Mouse (Mus musculus): Measurements from ENCODE around the gene Kcns1.

Gene Kcns1

DNA sequence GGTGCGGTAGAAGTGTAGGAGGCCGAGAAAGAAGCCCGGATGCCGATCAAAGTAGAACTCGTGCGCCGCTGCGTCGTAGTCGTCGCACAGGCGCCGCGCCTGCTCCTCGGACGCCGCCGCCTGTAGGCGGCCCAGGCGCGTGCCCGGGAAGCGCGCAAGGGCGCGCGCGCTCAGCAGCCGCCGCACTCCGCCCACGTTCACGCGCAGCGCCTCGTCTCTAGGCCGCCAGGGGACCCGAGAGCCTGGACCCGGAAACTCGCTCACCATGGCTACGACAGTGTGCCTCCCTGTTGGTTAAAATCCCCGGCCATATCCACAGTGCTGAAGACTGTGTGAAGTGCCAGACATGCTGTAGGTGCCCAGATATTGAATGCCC is 2.4 kb downstream of the Kcns1 start:
- DNase-seq: no peak

DNA sequence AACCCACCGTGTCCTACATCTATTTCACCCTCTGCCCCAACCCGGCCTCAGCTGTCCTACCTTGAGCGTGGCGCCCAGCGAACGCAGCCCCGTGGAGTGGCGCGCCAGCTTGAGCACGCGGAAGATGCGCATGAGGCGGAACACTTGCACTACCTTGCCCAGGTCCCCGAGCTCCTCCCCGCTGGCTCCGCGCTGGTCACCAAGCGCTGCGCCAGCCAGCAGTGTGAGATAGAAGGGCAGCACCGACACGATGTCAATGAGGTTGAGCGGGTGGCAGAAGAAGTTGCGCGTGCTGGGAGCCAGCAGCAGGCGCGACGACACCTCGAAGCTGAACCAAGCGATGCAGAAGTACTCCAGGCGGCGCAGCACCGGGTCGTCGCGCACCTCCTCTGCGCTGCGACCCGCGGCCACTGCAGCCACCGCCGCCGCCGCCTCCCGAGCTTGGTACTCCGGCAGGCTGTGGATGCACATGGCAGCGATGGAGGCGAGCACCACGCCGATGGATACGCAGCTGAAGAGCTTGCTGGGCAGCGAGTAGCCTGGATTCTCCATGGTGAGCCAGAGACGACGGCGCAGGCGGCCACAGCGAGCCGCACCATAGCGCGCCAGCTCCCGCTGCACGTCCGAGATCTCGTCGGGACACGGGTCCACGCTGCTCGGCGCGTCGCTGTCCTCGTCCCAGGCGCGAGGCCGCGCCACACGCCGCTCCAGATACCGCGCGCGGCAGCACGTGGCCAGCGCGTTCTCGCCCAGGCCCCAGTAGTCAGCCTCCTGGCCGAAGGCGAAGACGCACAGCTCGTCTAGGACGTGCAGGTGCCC is 3.0 kb downstream of the Kcns1 start:
- no peak for DNase-seq

DNA sequence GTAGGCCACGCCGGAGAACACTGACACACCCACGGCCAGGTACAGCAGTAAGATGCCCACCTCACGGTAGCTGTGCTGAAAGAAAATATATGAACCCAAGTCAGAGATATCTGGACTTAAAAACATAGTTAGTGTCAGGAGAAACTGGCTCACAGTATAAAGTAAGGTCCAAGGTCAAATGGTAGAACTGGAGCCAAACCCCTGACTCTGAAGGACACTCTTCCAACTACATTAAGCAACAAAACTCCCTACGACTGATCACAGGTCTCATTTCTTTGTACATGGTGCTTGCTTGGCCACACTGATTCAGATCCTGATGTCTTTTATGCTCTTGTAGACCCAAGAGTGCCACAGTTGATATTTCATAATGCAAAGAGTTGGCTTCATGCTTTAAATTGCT is 6.0 kb downstream of the Kcns1 start:
- no peak for DNase-seq

DNA sequence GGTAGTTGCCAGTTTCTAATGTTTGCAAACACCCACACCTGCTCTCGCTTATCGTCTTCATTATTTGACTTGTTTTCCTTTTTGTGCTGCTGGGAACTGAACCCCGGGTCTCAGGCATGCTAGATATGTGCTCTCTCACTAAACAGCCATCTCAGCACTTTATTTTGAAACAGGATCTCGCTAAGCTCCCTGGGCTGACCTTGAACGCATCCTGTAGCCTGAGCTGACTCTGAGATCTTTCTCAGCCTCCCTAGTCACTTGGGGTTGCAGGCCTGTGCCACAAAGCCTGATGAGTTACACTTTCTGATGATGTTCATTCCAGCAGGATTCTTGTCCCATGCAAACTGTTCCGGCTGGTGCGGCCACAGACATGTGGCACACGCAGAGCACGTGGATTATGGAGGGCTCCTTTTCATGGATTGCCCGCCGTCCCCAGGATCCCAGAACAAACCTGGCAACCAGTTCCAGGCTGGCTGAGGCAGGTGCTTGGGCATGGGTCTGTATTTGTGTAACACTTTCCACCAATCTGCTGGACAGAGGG is 9.3 kb downstream of the Kcns1 start:
- DNase-seq: no peak

DNA sequence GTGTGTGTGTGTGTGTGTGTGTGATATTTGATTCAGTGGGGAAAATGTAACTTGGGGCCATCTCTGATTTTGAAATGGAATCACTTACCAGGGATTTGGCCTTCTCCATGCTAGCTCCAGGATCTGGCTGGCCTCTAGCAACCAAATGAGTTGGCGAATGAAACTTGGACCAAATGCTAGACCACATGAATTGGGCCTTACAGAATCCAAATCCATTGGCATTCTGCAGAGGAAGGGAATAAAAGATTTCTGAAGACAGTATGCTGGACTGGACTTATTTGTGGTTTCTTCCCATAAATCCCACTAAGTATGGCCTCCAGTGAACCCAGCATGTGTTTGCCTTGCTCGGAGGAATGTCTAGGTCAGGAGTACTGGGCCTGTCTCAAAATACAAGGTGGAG is 12.1 kb downstream of the Kcns1 start:
- no peak for DNase-seq

DNA sequence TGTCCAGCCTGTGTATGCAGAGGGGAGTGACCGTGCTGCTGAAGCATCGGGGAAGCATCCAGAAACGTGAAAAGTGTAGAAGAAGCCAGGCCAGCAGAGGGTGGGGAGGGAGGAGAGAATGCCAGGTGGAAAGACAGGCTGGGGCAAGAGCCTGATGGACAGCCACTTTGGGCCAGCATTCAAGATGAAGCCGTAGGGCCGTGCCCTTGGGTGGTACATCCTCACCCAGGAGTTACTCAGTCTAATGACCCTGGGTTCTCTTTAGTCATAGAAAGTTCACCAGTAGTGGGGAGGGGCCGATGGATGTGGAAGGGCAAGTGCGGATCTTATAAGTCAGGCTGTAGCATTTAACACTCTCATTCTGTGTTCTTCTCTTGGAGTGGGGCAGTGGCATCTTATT is 14.8 kb downstream of the Kcns1 start:
- DNase-seq: no peak

DNA sequence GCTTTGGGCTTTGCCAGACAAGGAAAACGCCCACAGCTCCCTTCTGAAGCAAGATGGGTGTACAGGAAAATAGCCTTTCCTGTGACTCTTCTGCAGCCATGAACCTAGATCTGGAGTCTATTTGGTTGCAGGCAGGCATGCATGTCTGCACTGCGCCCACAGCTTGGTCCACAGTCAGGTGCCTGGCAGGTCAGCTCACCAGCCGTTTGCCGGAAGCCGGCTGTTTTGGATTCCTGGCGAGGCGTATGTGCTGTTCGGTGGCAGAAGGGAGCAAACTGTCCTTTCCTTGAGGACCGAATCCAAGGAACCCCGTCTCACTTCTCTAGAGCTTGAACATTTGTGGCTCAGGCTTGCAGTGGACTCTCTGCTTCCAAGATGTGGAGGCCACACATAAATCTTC is 16.9 kb downstream of the Kcns1 start:
- no peak for DNase-seq

DNA sequence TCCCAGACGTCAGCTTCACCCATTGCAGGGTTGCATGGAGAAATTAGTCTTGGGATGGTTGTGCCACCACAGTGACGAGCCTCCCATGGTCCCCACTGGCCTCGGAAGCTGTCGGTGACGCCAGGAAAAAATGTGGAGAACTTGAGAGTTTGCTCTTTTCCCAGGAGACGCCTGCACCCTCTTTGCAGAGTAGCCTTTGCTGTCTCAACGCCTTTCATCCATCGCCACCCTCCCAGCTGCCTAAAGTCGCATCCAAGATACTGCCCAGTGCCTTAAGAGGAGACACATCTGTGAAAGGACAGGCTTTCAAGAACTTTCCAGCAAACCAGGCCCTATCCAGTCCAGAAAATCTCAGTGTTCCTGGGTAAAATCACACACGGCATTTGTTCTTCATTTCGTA is 18.6 kb downstream of the Kcns1 start:
- peak; percentile 54 for DNase-seq

DNA sequence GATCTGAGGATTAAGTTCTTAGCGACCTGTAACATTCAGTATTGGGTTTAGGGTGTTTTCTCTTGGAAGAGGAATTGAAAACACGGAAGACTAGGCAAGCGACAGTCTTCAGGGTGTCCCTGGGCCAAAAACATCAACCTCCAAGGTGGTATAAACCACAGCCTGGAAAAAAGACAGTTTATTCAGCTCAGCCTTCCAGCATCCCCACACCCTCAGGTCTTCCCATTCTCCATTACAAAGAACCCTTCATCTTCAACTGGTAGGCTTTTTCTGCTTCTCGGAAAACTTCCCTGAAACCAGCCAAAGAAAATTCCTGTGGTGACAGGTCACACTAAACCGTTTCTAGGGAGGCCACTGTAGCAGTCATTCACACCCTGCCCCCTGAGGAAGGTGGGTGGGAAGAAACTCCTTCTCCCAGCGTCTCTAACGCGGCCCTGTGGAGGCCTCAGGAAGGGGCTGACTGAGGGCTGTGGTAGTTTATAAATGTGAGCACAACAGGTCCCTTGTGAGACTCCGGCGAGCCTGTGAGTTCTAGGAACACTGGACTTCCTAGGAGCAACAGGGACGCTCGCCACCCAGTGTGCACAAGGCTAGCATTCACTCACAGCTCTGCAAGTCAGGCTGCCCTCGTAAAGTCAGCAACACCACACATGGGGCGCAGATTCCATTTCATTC is 20.7 kb downstream of the Kcns1 start:
- DNase-seq: no peak

DNA sequence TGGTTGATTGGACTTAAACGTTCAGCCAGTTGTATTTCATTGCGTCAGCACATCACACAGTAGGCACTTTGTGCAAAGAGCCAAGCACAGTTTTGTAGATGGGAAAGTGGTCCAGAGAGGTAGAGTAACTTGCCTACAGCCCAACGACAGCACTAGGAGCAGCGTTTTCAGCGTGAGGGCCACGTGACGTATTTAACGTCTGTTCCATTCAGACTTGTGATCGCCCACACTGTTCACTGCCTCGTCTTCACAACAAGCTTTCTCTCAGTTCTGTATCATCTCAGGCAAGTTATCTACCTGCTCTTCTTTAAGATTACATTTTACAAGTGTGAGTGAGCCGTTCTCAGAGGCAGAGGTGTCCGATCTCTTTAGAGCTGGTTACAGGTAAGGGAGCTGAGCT is 24.4 kb downstream of the Kcns1 start:
- DNase-seq: no peak

DNA sequence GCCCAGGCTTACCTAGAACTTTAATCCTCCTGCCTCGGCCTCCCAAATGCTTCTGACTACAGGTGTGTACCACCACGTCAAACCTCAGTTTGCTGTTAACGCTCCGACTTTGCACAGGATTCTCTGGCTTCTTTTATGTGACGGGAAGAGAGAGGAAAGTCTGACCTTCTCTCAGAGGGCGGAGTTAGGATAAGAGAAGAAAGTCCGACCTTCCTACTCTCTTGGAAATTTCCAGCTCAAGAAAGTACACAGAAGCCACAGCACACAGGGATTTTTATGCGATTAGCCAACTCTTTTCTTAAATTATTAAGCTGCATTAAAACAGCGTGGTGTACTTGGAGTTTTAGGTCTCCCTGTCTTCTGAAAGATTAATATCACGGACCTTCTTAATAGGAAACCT is 26.4 kb downstream of the Kcns1 start:
- no peak for DNase-seq

DNA sequence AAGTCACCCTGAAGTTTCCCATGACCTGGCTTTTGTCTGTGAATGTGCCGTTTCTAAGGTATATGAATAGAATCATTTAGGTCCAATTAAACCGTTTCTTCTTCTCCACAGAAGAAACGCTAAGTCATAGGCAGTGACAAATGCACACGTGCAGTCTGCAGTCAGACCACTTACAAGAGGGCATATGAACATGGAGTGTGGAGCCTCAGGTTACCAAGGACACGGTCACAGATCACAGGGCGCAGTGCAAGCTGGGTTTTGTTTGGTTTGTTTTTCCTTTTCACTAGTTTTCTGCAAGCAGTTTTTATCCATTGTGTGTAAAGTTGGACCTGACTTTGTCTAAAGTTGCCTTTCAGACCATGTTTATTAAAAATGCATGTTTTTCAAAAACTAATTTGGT is 26.9 kb downstream of the Kcns1 start:
- no peak for DNase-seq

DNA sequence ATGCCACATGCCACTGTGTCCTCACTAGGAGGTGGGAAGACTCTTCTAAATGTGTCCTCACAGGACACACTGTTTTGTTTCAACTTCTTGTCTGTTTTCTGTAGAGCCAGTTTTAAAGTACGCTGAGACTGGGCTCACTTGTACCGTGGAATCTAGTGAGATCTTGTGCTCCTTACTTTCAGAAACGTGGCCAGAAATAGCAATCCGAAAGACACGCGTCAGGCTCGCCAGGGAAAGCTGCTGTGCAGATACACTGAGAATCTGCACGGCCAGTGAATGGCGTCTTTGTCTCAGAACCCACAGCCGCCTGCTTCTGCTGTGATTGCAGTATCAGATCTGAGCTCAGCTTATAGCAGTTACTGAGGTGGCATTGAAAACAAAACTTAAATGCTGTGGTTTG is 28.9 kb downstream of the Kcns1 start:
- no peak for DNase-seq

DNA sequence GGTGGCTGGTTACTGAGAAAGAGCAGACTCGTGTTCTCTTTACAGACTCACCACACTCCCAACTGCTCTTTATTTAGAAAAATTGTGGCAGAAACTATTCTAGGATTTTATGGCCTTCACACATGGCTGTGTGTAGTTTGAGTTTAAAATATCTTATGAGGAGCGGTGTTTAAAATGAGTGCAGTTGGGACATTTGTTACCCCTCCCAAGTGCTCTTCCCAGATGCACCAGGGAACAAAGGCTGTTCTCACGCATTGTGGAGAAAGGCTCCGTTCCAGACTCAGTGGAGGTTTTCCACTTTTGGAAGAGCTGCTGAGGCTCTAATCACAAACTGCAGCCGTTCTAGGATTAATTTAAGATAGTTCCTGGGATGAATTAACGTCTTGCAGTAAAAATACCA is 33.2 kb downstream of the Kcns1 start:
- no peak for DNase-seq

DNA sequence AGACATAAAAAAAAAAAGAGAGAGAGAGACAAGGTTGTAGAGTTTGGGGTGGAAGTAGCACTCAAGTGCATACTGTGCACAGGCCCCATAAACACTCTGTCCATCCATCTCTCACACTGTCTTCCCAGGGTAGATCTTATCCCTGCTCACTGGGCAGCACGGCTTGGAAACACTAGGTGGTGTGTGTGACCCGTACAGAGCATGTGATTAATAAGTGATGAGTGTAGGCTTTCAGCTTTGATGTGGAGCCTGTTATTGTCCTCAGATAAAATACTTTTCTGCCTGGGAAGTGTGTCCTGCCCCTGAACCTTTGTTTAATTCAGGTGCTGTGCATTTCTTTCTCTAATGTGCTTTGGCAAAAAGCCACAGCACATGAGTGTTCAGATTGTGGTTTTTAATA is 34.5 kb downstream of the Kcns1 start:
- no peak for DNase-seq

DNA sequence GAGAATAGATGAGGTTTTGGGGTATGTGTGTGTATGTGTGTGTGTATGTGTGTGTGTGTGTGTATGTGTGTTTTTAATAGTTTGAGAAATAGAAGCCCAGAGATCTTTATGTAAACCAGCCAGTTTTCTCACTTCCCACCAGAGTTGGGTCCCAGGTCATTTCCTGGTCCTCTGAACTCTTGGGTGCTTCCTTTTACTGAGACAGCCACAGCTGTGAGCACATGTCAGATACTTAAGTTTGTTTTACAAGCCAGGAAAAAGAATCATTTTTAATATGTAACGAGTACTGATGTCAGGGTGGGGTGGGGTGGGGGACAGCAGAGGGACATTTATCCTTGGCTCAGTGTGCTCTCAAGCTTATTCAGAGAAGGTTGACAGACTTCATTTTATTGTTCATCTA is 35.5 kb downstream of the Kcns1 start:
- peak; percentile 35 for DNase-seq

DNA sequence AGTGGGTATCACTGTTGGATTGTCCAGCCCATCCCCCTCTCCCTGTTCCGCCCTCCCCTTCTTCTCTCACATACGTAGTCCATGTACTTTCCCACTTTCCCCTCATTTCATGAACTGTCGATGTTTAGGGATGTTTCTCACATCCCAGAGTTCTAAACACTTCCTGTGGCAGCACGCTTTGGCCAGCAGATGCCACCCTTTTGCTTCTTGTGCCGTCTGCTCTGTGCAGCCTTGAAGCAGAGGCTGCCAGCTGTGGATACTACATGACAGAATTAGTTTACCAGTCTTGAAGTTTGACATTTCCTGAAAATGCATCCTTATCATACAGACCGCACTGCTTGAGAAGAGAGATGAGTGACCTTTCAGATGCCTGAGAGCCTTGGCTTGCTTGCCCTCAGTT is 36.4 kb downstream of the Kcns1 start:
- DNase-seq: peak; percentile 64

DNA sequence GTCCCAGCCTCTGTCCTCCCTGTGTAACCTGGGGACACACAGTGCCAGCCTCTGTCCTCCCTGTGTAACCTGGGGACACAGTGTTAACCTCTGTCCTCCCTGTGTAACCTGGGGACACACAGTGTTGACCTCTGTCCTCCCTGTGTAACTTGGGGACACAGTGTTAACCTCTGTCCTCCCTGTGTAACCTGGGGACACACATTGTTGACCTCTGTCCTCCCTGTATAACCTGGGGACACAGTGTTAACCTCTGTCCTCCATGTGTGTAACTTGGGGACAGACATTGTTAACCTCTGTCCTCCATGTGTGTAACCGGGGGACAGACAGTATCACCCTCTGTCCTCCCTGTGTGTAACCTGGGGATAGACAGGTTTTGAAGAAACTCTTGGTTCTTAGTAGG is 39.3 kb downstream of the Kcns1 start:
- DNase-seq: no peak

DNA sequence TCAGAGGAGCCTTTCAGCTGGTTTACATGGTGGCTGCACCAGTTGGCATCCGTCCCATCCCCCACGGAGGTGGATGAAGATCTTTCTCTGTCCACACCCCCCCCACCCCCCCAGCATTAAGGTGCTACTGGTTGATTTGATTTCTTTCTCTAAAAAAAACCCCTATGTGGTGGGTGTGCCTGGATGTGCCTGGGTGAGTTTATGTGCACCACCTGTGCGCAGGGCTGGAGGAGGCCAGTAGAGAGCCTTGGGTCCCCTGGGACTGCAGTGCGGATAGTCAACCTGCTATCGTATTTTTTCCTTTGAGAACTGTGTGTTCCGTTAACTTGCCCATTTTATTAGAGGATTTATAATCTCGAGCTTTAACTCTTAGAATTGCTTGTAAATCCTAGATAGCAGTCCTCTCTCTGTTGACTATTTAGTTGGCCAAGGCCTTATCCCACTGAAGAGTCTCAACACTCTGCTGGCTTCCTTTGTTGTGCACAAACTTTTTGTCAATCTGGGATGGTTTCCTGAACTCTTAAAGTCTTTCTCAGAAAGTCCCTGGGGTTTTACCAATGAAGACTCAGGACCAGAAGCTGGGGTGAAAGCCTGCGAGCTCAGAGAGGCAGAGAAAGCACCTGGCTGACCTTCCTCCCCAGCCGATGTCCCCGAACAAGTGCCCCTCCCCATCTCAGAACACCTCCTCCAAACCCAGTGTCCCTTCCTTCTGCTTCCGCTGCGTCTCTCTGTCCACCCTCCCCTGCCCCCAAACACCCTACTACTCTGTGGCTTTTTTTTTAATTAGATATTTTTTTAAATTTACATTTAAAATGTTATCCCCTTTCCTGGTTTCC is 42.1 kb downstream of the Kcns1 start:
- no peak for DNase-seq

DNA sequence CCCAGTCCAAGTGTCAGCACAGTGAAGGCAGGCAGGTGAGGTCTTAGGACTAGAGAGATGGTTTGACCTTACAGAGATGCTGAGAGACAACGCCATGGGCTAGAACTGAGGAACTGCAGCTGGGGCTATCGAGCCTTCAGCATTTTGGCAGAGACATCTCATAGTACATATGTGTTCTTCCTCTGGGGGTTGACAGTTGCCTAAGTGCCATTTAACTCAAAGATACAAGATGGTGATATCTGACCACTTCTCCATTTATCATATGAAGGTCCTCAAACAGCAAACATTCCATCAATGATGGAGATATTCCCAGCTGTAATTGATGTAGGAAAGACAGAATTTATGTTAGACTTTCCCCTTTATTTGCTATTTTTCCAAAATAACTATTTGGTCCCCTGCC is 43.6 kb downstream of the Kcns1 start:
- DNase-seq: no peak

DNA sequence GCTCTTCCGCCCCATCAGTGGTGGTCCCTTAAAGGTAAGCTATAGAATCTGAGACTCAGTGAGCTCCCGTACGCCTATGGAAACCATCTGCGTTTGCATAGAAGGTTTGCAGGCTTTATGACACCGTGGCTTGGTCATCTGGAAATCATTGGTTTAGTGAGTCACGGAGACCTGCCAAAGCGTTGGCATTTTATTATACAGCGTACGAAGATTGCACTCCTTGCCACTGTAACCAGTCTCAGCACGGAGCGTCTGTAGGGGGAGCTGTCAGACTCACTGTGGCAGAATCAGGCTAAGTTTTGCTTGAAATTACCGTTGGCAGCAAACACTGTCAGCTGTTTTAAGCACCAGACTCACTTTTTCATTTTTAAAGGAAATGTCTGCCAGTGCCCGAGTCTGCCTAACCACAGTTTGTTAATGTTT is 44.4 kb downstream of the Kcns1 start:
- peak; percentile 76 for DNase-seq

DNA sequence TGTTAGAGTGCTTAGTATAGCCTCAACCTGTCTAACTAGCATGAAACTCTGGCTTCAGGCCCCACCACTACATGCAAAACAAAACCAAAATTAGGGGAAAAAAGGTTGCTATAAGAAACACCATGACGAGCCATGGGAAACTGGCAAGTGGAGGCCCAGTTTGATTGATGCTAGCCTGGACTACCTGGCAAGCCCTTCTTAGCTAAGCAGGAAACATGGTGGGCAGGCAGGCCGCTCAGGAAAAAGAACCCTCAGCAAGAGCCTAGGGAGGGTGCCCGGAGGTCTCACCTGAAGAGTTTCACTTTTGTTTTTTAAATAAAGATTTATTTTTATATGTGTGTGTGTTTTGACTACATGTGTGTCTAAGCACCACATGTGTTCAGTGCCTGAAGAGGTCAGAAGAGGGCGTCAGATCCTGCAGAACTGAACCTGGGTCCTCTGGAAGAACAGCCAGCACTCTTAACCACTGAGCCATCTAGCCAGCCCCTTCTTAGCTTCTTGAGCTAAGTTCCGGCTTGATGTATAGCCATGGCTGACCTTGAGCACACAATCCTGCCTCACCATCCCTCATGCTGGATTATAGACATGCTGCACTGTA is 47.6 kb downstream of the Kcns1 start:
- no peak for DNase-seq

DNA sequence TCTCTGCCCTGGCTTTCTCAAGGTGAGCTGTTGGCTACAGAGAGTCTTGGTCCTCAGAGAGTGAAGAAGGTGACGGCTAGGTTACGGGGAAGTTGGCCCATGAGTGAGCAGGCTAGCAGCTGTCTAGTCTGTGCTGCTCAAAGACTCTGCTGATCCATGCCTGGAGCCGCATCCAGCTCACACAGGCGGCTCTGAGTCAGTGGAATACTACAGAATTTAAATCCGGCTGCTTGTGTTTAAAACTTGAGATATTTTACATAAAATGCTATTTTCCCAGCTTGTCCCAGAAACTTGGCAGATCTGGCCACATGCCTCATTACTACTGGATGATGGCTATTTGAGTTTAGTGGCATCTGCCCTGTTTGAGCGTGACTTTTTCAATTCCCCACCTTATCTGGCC is 51.4 kb downstream of the Kcns1 start:
- DNase-seq: no peak
